Mouse (Mus musculus): ENCODE measurements around the gene Cab39l.

Cab39l gene

GRCm38 (mm10) chr14:59591901-59592300 lies 151.1 kb downstream of the Cab39l start:
- WGBS = 76% methylated on average over 8 of the region's 8 CpGs

GRCm38 (mm10) chr14:59592593-59592992 lies 151.8 kb downstream of the Cab39l start:
- WGBS = 95% methylated on average over 3 of the region's 3 CpGs

- 91% methylated on average over 3 of the region's 3 CpGs for WGBS
These were observed 154.2 kb downstream of the Cab39l start for GRCm38 (mm10) chr14:59594988-59595387.

- WGBS = under 1% methylated on average over 47 of the region's 48 CpGs
These were observed 156.9 kb downstream of the Cab39l start, which contains the start of gene Cdadc1 for GRCm38 (mm10) chr14:59597398-59598259. Gene Cdadc1 (minus strand): TSS chr14:59597959.

- 1% methylated on average over 8 of the region's 8 CpGs for WGBS
These were observed 157.5 kb downstream of the Cab39l start for GRCm38 (mm10) chr14:59598260-59598627.

- WGBS = 60% methylated on average over 5 of the region's 5 CpGs
These were observed 163.4 kb downstream of the Cab39l start for GRCm38 (mm10) chr14:59604002-59604645.

- 23% methylated on average over 5 of the region's 5 CpGs for WGBS
These were observed 165.0 kb downstream of the Cab39l start for GRCm38 (mm10) chr14:59605671-59606353.

- WGBS = 83% methylated on average over 3 of the region's 3 CpGs
These were observed 166.2 kb downstream of the Cab39l start for GRCm38 (mm10) chr14:59607021-59607420.

GRCm38 (mm10) chr14:59612920-59613625 lies 172.3 kb downstream of the Cab39l start:
- 50% methylated on average over 14 of the region's 14 CpGs for WGBS

- WGBS = 83% methylated on average over 3 of the region's 3 CpGs
These were observed 173.4 kb downstream of the Cab39l start for GRCm38 (mm10) chr14:59614149-59614548.

GRCm38 (mm10) chr14:59616802-59617201 lies 176.0 kb downstream of the Cab39l start:
- WGBS = 67% methylated on average over 7 of the region's 7 CpGs

GRCm38 (mm10) chr14:59624326-59624885 lies 183.6 kb downstream of the Cab39l start:
- WGBS = 47% methylated on average over 9 of the region's 9 CpGs

- whole genome bisulfite sequencing = under 1% methylated on average over 65 of the region's 65 CpGs
These were observed 184.5 kb downstream of the Cab39l start, which contains the start of gene Shisa2 for GRCm38 (mm10) chr14:59625158-59625805. Gene Shisa2 (plus strand): TSS chr14:59625308.

GRCm38 (mm10) chr14:59625806-59626364 lies 185.1 kb downstream of the Cab39l start:
- under 1% methylated on average over 51 of the region's 51 CpGs for WGBS

- WGBS = 29% methylated on average over 8 of the region's 8 CpGs
These were observed 185.9 kb downstream of the Cab39l start for GRCm38 (mm10) chr14:59626711-59627110.

- 42% methylated on average over 9 of the region's 9 CpGs for WGBS
These were observed 186.4 kb downstream of the Cab39l start for GRCm38 (mm10) chr14:59627142-59627680.

GRCm38 (mm10) chr14:59627823-59628222 lies 187.1 kb downstream of the Cab39l start:
- 27% methylated on average over 7 of the region's 7 CpGs for WGBS

GRCm38 (mm10) chr14:59629308-59629707 lies 188.5 kb downstream of the Cab39l start:
- 84% methylated on average over 15 of the region's 15 CpGs for WGBS

GRCm38 (mm10) chr14:59630096-59630495 lies 189.3 kb downstream of the Cab39l start:
- WGBS = 94% methylated on average over 9 of the region's 9 CpGs

GRCm38 (mm10) chr14:59632067-59632466 lies 191.3 kb downstream of the Cab39l start:
- 95% methylated on average over 6 of the region's 6 CpGs for WGBS

Data from cerebral cortex, adult 2 months (tissue).